Mouse (Mus musculus): ENCODE data around the gene Gm37240.

DNA sequence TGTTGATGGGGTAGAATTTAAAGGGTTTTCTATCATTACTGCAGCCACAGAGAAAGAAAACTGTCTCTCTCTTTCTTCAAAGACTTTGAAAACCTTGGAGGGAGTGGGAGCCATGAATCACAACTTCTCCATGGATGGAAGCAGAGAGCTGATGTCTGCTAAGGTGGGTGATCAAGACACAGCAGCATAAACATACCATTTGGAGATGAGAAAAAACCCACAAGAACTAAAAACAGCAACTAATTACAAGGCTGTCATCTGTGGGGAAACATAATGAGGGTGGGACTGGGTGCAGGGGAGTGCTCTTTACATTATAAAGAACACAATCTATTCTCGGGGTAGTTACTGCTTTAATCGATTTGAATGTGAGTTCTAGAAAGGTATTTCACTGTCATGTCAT, 622.4 kb downstream of the Gm37240 start:
- TF ChIP-seq CTCF (IDR thresholded peaks at IDR 0.05; ENCODE audit: borderline replicate concordance, insufficient read depth, low read length) (no peak), POLR2A (IDR thresholded peaks at IDR 0.05; ENCODE audit: low read depth, low read length) (no peak)
